Mouse (Mus musculus) kidney, postnatal 0 days (tissue): ENCODE results near the gene Ptgr1. TPM values are rescaled to one million over a fixed set of nuclear protein-coding genes. Genes with fewer than 3 reads are reported as not detected.

Source experiments
- ATAC-seq: fragments of 200-750 bp; cut with Nextera tagmentation; replicated peaks from 2 replicates; pipeline ENCODE4 v1.8.0; 2017; ENCODE audit warnings: low read depth, moderate number of reproducible peaks, moderate TSS enrichment, moderate library complexity; ENCODE audit not compliant: low FRiP score
- DNase-seq: peaks from one replicate; pipeline ENCODE4 v3.0.0-alpha.2; 2016; ENCODE audit warnings: low spot score
- H3K27ac ChIP-seq: fragments of 300-500 bp; sonication (generic); 2 replicates; pipeline ENCODE4 v1.5.1; 2014; ENCODE audit warnings: mild to moderate bottlenecking
- H3K27me3 ChIP-seq: fragments of 300-500 bp; sonication (generic); 2 replicates; pipeline ENCODE4 v1.6.1; 2014; ENCODE audit warnings: low read length, mixed read lengths; ENCODE audit not compliant: insufficient read depth
- H3K36me3 ChIP-seq: fragments of 300-500 bp; sonication (generic); 2 replicates; pipeline ENCODE4 v1.6.1; 2014; ENCODE audit warnings: low read length, mixed read lengths; ENCODE audit not compliant: insufficient read depth
- H3K4me1 ChIP-seq: fragments of 300-500 bp; sonication (generic); replicated peaks from 2 replicates; pipeline ENCODE4 v1.6.1; 2014; ENCODE audit warnings: antibody characterized with exemption, low read length, mixed read lengths; ENCODE audit not compliant: insufficient read depth
- H3K4me2 ChIP-seq: fragments of 300-500 bp; sonication (generic); 2 replicates; pipeline ENCODE4 v1.6.1; 2014; ENCODE audit warnings: mild to moderate bottlenecking, low read length, moderate library complexity, mixed read lengths
- H3K4me3 ChIP-seq: fragments of 300-500 bp; sonication (generic); replicated peaks from 2 replicates; pipeline ENCODE4 v1.5.1; 2014; ENCODE audit warnings: low read depth, low read length
- H3K9ac ChIP-seq: fragments of 300-500 bp; sonication (generic); 2 replicates; pipeline ENCODE4 v1.6.1; 2014; ENCODE audit warnings: low read depth, low read length
- H3K9me3 ChIP-seq: fragments of 300-500 bp; sonication (generic); replicated peaks from 2 replicates; pipeline ENCODE4 v1.6.1; 2016; ENCODE audit warnings: low read length, inconsistent platforms, mixed read lengths
- CTCF ChIP-seq: IDR thresholded peaks from 2 replicates; pipeline ENCODE4 v1.5.1; 2016; ENCODE audit warnings: antibody characterized with exemption, low read depth, mild to moderate bottlenecking, moderate library complexity
- WGBS: fragments of 180-500 bp; shearing (Covaris S2); extraction: QIAGEN DNeasy Blood & Tissue Kit; methylation state at CpG from one replicate; pipeline ENCODE4 v1.1.7; 2014; 5-methylcytosine and 5-hydroxymethylcytosine counted together
- polyA plus RNA-seq: library from polyadenylated mRNA; unstranded; fragments of >200 nt; fragmentation: Nextera tagmentation; extraction: Ambion mirVana; gene quantifications from 2 replicates; pipeline ENCODE4 v1.2.1, GENCODE M21; 2015

Ptgr1 gene
- polyA plus RNA-seq, 1 experiment from 2014 or later: 20.6 TPM

DNA sequence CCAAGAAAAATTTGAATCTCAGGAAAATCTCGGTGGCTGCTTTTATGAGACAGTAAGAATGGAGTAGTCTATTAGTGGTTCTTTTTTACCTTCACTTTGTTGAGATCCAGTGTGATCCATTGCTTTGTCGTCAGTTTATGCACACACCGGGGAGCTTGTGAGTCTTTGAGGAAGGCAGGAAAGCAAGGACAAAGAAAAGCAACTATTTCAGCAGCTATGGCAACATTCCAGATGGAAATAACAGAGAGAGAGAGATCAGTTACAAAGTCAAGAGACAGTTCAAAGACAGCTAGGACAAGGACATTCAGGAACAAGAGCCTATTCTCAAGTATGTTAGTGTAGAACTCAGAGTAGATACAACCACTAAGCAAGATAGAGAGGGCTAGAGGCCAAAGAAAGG, 51.1 kb downstream of the Ptgr1 start:
- no peak overlapping the region for H3K4me3 ChIP-seq
- 55% methylated on average over 3 of the region's 3 CpGs for WGBS
- no peaks in the 10 kb centered on the region for H3K4me1 ChIP-seq
- H3K9me3 ChIP-seq: no peaks in the 10 kb centered on the region
- H3K4me2 ChIP-seq: no peak overlapping the region
- ATAC-seq (no peak), DNase-seq (no peak)
- no peak for TF ChIP-seq CTCF
- no peak overlapping the region for H3K9ac ChIP-seq
- H3K27me3 ChIP-seq: no peaks in the 10 kb centered on the region
- H3K36me3 ChIP-seq: no peaks in the 10 kb centered on the region
- H3K27ac ChIP-seq: no peak overlapping the region

DNA sequence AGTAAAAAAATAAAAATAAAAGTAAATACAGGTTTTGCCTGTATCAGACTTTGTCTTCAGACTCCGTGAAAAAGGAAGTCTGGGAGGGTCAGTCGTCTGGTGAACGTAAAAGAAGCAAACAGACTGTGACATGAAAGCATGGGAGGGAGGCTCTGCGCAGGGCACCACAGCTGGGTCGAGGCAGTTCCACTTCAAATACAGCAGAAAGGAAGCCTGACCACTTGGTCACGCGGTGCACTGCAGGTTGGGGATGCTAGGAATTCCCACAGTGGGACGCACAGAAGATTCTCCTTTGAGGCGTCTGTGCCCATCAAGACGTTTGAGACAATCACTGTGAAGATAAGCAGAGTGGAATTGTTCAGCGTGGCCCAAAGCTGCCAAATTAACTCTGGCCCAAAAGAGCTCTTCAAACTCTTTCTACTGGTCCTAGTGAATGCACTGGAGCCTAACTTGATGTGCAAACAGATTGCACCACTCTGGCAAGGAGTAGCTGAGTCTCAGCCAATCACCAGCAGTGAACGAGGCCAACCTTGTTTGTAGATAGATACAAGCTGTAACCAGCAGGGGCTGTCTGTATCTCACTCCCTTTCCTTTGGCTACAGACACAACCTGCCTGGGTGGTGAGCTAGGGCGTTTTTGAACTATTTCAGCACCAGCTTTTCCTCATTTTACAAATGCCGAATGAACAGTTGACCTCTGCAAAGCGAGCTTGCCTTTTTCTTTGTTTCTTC, 52.0 kb downstream of the Ptgr1 start:
- WGBS: 32% methylated on average over 15 of the region's 15 CpGs
- Histone ChIP-seq H3K4me1 (no peaks in the 10 kb centered on the region), H3K9ac (no peak overlapping the region), H3K4me2 (no peak overlapping the region), H3K27ac (no peak overlapping the region), H3K27me3 (no peaks in the 10 kb centered on the region), H3K9me3 (no peaks in the 10 kb centered on the region), H3K36me3 (no peaks in the 10 kb centered on the region), H3K4me3 (no peak overlapping the region)
- peak; percentile 86 for ATAC-seq
- DNase-seq: peak; percentile 82
- TF ChIP-seq CTCF: peak; percentile 55

DNA sequence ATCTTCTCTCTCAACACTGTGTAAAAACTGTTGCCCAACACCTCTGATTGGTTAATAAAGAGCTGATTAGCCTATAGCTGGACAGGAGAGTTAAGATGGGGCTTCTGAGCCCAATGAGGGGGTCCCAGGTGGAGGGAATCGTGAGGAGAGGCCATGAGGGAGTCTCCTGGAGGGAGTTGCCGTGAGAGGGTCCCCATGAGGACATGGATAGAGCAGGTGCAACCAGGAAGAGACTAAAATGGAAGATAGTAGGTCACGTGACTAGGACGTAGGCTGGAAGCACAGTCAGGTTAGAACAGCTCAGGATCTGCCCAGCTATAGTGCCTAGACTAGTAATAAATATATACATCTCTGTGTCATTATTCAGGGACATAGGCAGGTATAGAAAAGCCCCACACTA, 52.6 kb downstream of the Ptgr1 start:
- H3K4me1 ChIP-seq: no peaks in the 10 kb centered on the region
- no peak for ATAC-seq
- H3K9me3 ChIP-seq: no peaks in the 10 kb centered on the region
- 81% methylated on average over 4 of the region's 4 CpGs for WGBS
- H3K27ac ChIP-seq: no peak overlapping the region
- no peaks in the 10 kb centered on the region for H3K36me3 ChIP-seq
- H3K4me3 ChIP-seq: no peak overlapping the region
- DNase-seq: no peak
- H3K4me2 ChIP-seq: no peak overlapping the region
- H3K27me3 ChIP-seq: no peaks in the 10 kb centered on the region
- H3K9ac ChIP-seq: no peak overlapping the region
- TF ChIP-seq CTCF: no peak

DNA sequence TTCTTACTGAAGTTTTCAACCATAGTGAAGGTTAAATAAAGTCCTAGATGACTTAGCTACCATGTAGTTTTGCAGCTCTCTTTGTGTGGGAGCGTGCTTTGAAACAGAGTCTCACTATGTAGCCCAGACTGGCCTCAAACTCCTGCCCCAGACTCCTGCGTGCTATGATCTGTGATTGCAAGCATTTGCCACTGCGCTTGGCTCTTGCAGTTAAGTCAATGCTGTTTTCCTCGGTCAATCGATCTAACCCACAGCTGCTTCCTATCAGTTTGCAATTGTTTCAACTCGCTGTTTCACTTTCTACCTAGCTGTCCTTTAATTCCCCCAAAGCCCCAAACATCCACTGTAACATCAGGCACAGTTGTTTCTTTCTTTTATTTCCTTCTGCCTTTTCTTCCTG, 54.4 kb downstream of the Ptgr1 start:
- Histone ChIP-seq H3K4me3 (no peak overlapping the region), H3K9ac (no peak overlapping the region), H3K4me1 (no peaks in the 10 kb centered on the region), H3K27me3 (no peaks in the 10 kb centered on the region), H3K9me3 (no peaks in the 10 kb centered on the region), H3K27ac (no peak overlapping the region), H3K36me3 (no peaks in the 10 kb centered on the region), H3K4me2 (no peak overlapping the region)
- ATAC-seq (no peak), DNase-seq (no peak)
- no peak for TF ChIP-seq CTCF
- 77% methylated on average over 6 of the region's 6 CpGs for WGBS

DNA sequence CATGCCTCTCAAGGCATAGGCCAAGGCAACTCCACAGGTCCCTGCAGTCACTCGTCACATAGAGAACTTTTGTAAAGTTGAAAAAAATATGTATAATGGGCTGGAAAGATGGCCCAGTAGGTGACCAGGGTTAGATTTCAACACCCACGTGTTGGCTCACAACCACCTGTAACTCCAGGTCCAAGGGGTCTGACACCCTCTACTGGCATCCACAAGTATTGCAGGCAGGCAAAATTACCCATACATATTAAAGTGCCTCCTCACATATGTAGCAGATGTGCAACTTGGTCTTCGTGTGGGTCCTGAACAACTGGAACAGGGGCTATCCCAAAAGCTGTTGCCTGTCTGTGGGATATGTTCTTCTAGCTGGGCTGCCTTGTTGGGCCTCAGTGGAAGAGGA, 59.3 kb downstream of the Ptgr1 start:
- no peaks in the 10 kb centered on the region for H3K4me1 ChIP-seq
- no peak overlapping the region for H3K27ac ChIP-seq
- DNase-seq: no peak
- no peaks in the 10 kb centered on the region for H3K27me3 ChIP-seq
- WGBS: 65% methylated on average over 3 of the region's 3 CpGs
- H3K9me3 ChIP-seq: no peaks in the 10 kb centered on the region
- H3K36me3 ChIP-seq: no peaks in the 10 kb centered on the region
- H3K4me3 ChIP-seq: no peak overlapping the region
- no peak for ATAC-seq
- TF ChIP-seq CTCF: peak; percentile 34; the same call in 1 of the 2 replicates
- no peak overlapping the region for H3K9ac ChIP-seq
- H3K4me2 ChIP-seq: no peak overlapping the region

DNA sequence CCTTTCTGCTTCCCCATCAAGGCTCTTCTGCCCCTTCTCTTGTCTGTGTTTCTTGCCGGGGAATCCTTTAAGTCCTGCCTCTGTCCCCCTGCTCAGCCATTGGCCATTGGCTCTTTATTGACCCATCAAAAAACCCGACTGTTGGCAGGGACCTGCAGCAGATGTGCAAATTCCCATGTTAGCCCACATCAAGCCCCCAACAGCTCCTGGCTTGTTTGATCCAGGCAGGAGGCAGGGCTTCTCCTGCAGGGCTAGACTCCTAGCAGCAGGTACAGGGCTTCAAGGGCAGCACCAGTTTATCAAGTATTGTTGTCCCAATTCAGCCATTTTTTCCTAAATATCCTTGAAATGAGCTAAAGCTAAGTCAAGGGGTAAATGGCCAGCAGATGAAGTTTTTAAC, 60.8 kb downstream of the Ptgr1 start:
- DNase-seq: no peak
- no peak for ATAC-seq

DNA sequence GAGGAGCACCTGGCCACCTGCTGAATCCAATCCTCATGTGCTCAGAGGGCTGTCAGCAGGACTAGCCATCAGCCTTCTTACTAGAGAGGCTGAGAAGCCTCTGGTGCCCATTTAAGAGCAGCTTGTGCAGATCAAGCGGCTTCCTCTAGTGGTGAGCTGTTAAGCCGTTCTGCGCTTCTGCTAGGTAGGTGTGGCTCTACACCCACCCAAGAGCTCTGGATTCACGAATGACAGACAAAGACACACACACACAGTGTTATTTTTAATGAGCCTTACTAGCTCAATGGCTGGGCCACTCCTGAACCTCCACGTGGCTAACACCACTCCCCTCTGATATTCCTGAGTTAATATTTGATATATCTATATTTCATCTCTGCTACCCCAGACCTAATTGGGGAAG, 61.3 kb downstream of the Ptgr1 start:
- no peaks in the 10 kb centered on the region for H3K27me3 ChIP-seq
- TF ChIP-seq CTCF: no peak

More for the DNA sequence above, 60.8 kb downstream of the Ptgr1 start:
- WGBS: 13% methylated on average over 2 of the region's 2 CpGs
- Histone ChIP-seq H3K4me2 (no peak overlapping the region), H3K36me3 (no peaks in the 10 kb centered on the region), H3K4me3 (no peak overlapping the region), H3K9ac (no peak overlapping the region), H3K4me1 (no peaks in the 10 kb centered on the region), H3K27me3 (no peaks in the 10 kb centered on the region), H3K27ac (no peak overlapping the region), H3K9me3 (no peaks in the 10 kb centered on the region)
- TF ChIP-seq CTCF: no peak

More for the DNA sequence above, 61.3 kb downstream of the Ptgr1 start:
- H3K4me2 ChIP-seq: no peak overlapping the region
- H3K27ac ChIP-seq: no peak overlapping the region
- ATAC-seq (no peak), DNase-seq (no peak)
- H3K4me1 ChIP-seq: no peaks in the 10 kb centered on the region
- WGBS: 36% methylated on average over 5 of the region's 5 CpGs
- no peaks in the 10 kb centered on the region for H3K9me3 ChIP-seq
- no peak overlapping the region for H3K4me3 ChIP-seq
- no peaks in the 10 kb centered on the region for H3K36me3 ChIP-seq
- no peak overlapping the region for H3K9ac ChIP-seq
